Mouse (Mus musculus): Measurements from ENCODE around the gene Mapk3. TPM values are rescaled to one million over a fixed set of nuclear protein-coding genes. Genes with fewer than 3 reads are reported as not detected.
"Not testable (repeated sequence)": the region's sequence is repeated elsewhere in the genome, so short reads cannot be mapped to it uniquely, and the experiment has no call there.

Gene Mapk3
- polyA plus RNA-seq, 1 experiment from 2014 or later, result 52.1 TPM

- no peaks in the 10 kb centered on the region for H3K27me3 ChIP-seq (ENCODE audit: control insufficient read depth, insufficient read depth, low read length)
- ATAC-seq (replicated peaks; ENCODE audit: insufficient number of reproducible peaks, low FRiP score, low TSS enrichment), result peak; percentile 87
- H3K36me3 ChIP-seq (ENCODE audit: control insufficient read depth, insufficient read depth, low read length), result no peaks in the 10 kb centered on the region; the same call in 1 of the 2 replicates
- peak within 1 kb of the TSS; percentile 76 for H3K9ac ChIP-seq (ENCODE audit: low read depth, low read length)
- H3K9me3 ChIP-seq (replicated peaks; ENCODE audit: control insufficient read depth, low read length), result no peaks in the 10 kb centered on the region
- WGBS (ENCODE audit: insufficient replicate concordance), result under 1% methylated on average over 33 of the region's 37 CpGs
- H3K4me2 ChIP-seq, result peak within 1 kb of the TSS; percentile 78
- H3K4me3 ChIP-seq (ENCODE audit: low read depth, low read length), result peak within 1 kb of the TSS; percentile 53
- peak within 1 kb of the TSS; percentile 63 for H3K27ac ChIP-seq (ENCODE audit: low read depth, low read length)
- H3K4me1 ChIP-seq (ENCODE audit: control insufficient read depth, insufficient read depth, low read length), result peaks cover 32% of the 10 kb centered on the region
These were observed 17.2 kb downstream of the Mapk3 start, which contains the start of gene Ypel3 for GRCm38 (mm10) chr7:126776598-126777057. Gene Ypel3 (plus strand): TSS chr7:126776955.

GRCm38 (mm10) chr7:126777476-126777875 is 18.1 kb downstream of the Mapk3 start:
- Histone ChIP-seq H3K4me1 (ENCODE audit: control insufficient read depth, insufficient read depth, low read length) (peaks cover 35% of the 10 kb centered on the region), H3K9me3 (replicated peaks; ENCODE audit: control insufficient read depth, low read length) (no peaks in the 10 kb centered on the region), H3K36me3 (ENCODE audit: control insufficient read depth, insufficient read depth, low read length) (no peaks in the 10 kb centered on the region; the same call in 1 of the 2 replicates), H3K9ac (ENCODE audit: low read depth, low read length) (peak overlapping the region; percentile 76), H3K27ac (ENCODE audit: low read depth, low read length) (peak overlapping the region; percentile 63; the same call in 1 of the 2 replicates), H3K27me3 (ENCODE audit: control insufficient read depth, insufficient read depth, low read length) (no peaks in the 10 kb centered on the region), H3K4me2 (peak overlapping the region; percentile 78), H3K4me3 (ENCODE audit: low read depth, low read length) (peak overlapping the region; percentile 53)
- ATAC-seq (replicated peaks; ENCODE audit: insufficient number of reproducible peaks, low FRiP score, low TSS enrichment), result no peak
- WGBS (ENCODE audit: insufficient replicate concordance), result 49% methylated on average over 10 of the region's 10 CpGs

GRCm38 (mm10) chr7:126778147-126778546 is 18.7 kb downstream of the Mapk3 start:
- ATAC-seq (replicated peaks; ENCODE audit: insufficient number of reproducible peaks, low FRiP score, low TSS enrichment), result no peak
- Histone ChIP-seq H3K27ac (ENCODE audit: low read depth, low read length) (peak overlapping the region; percentile 7; the same call in 1 of the 2 replicates), H3K4me3 (ENCODE audit: low read depth, low read length) (no peak overlapping the region), H3K9me3 (replicated peaks; ENCODE audit: control insufficient read depth, low read length) (no peaks in the 10 kb centered on the region), H3K36me3 (ENCODE audit: control insufficient read depth, insufficient read depth, low read length) (no peaks in the 10 kb centered on the region; the same call in 1 of the 2 replicates), H3K27me3 (ENCODE audit: control insufficient read depth, insufficient read depth, low read length) (no peaks in the 10 kb centered on the region), H3K4me1 (ENCODE audit: control insufficient read depth, insufficient read depth, low read length) (peaks cover 35% of the 10 kb centered on the region), H3K9ac (ENCODE audit: low read depth, low read length) (peak overlapping the region; percentile 76; the same call in 1 of the 2 replicates), H3K4me2 (peak overlapping the region; percentile 78)
- WGBS (ENCODE audit: insufficient replicate concordance), result 87% methylated on average over 3 of the region's 3 CpGs

- H3K4me1 ChIP-seq (ENCODE audit: control insufficient read depth, insufficient read depth, low read length), result peaks cover 35% of the 10 kb centered on the region
- not testable (repeated sequence) for ATAC-seq (replicated peaks; ENCODE audit: insufficient number of reproducible peaks, low FRiP score, low TSS enrichment); H3K27me3 ChIP-seq (ENCODE audit: control insufficient read depth, insufficient read depth, low read length); H3K27ac ChIP-seq (ENCODE audit: low read depth, low read length); H3K36me3 ChIP-seq (ENCODE audit: control insufficient read depth, insufficient read depth, low read length); H3K9me3 ChIP-seq (replicated peaks; ENCODE audit: control insufficient read depth, low read length); H3K4me2 ChIP-seq; H3K4me3 ChIP-seq (ENCODE audit: low read depth, low read length); H3K9ac ChIP-seq (ENCODE audit: low read depth, low read length)
- WGBS (ENCODE audit: insufficient replicate concordance), result 88% methylated on average over 7 of the region's 7 CpGs
These were observed 19.7 kb downstream of the Mapk3 start for GRCm38 (mm10) chr7:126779101-126779500.

GRCm38 (mm10) chr7:126779983-126780970 is 20.9 kb downstream of the Mapk3 start:
- Histone ChIP-seq H3K36me3 (ENCODE audit: control insufficient read depth, insufficient read depth, low read length) (peaks cover 5% of the 10 kb centered on the region), H3K4me1 (ENCODE audit: control insufficient read depth, insufficient read depth, low read length) (peaks cover 35% of the 10 kb centered on the region), H3K4me3 (ENCODE audit: low read depth, low read length) (peak overlapping the region; percentile 47), H3K27me3 (ENCODE audit: control insufficient read depth, insufficient read depth, low read length) (no peaks in the 10 kb centered on the region), H3K4me2 (peak overlapping the region; percentile 89), H3K9me3 (replicated peaks; ENCODE audit: control insufficient read depth, low read length) (no peaks in the 10 kb centered on the region), H3K27ac (ENCODE audit: low read depth, low read length) (peak overlapping the region; percentile 57), H3K9ac (ENCODE audit: low read depth, low read length) (peak overlapping the region; percentile 6)
- WGBS (ENCODE audit: insufficient replicate concordance), result 2% methylated on average over 21 of the region's 21 CpGs
- peak; percentile 51 for ATAC-seq (replicated peaks; ENCODE audit: insufficient number of reproducible peaks, low FRiP score, low TSS enrichment)

GRCm38 (mm10) chr7:126780971-126781635 is 21.7 kb downstream of the Mapk3 start, which contains the start of gene Tbx6:
Gene Tbx6 (plus strand): TSS chr7:126781483.
- 5% methylated on average over 22 of the region's 22 CpGs for WGBS (ENCODE audit: insufficient replicate concordance)
- Histone ChIP-seq H3K9me3 (replicated peaks; ENCODE audit: control insufficient read depth, low read length) (no peaks in the 10 kb centered on the region), H3K27ac (ENCODE audit: low read depth, low read length) (no peak within 1 kb of the TSS), H3K4me1 (ENCODE audit: control insufficient read depth, insufficient read depth, low read length) (peaks cover 31% of the 10 kb centered on the region), H3K4me2 (peak within 1 kb of the TSS; percentile 89), H3K27me3 (ENCODE audit: control insufficient read depth, insufficient read depth, low read length) (no peaks in the 10 kb centered on the region), H3K9ac (ENCODE audit: low read depth, low read length) (peak within 1 kb of the TSS; percentile 6), H3K36me3 (ENCODE audit: control insufficient read depth, insufficient read depth, low read length) (peaks cover 13% of the 10 kb centered on the region), H3K4me3 (ENCODE audit: low read depth, low read length) (peak within 1 kb of the TSS; percentile 47)
- no peak for ATAC-seq (replicated peaks; ENCODE audit: insufficient number of reproducible peaks, low FRiP score, low TSS enrichment)

- 0 out of 2 replicates have a peak overlapping the region, but pooled peaks have one; percentile 47 for H3K4me3 ChIP-seq (ENCODE audit: low read depth, low read length)
These were observed 22.4 kb downstream of the Mapk3 start for GRCm38 (mm10) chr7:126781661-126782370.

GRCm38 (mm10) chr7:126782693-126783092 is 23.3 kb downstream of the Mapk3 start:
- Histone ChIP-seq H3K27ac (ENCODE audit: low read depth, low read length) (no peak overlapping the region), H3K9ac (ENCODE audit: low read depth, low read length) (no peak overlapping the region), H3K4me2 (no peak overlapping the region), H3K4me3 (ENCODE audit: low read depth, low read length) (no peak overlapping the region), H3K27me3 (ENCODE audit: control insufficient read depth, insufficient read depth, low read length) (no peaks in the 10 kb centered on the region), H3K36me3 (ENCODE audit: control insufficient read depth, insufficient read depth, low read length) (peaks cover 27% of the 10 kb centered on the region), H3K4me1 (ENCODE audit: control insufficient read depth, insufficient read depth, low read length) (peaks cover 22% of the 10 kb centered on the region), H3K9me3 (replicated peaks; ENCODE audit: control insufficient read depth, low read length) (no peaks in the 10 kb centered on the region)
- 82% methylated on average over 13 of the region's 13 CpGs for WGBS (ENCODE audit: insufficient replicate concordance)
- no peak for ATAC-seq (replicated peaks; ENCODE audit: insufficient number of reproducible peaks, low FRiP score, low TSS enrichment)

More at GRCm38 (mm10) chr7:126781661-126782370, 22.4 kb downstream of the Mapk3 start:
- no peak overlapping the region for H3K27ac ChIP-seq (ENCODE audit: low read depth, low read length)
- H3K9ac ChIP-seq (ENCODE audit: low read depth, low read length), result no peak overlapping the region
- ATAC-seq (replicated peaks; ENCODE audit: insufficient number of reproducible peaks, low FRiP score, low TSS enrichment), result no peak
- H3K4me1 ChIP-seq (ENCODE audit: control insufficient read depth, insufficient read depth, low read length), result peaks cover 29% of the 10 kb centered on the region
- H3K36me3 ChIP-seq (ENCODE audit: control insufficient read depth, insufficient read depth, low read length), result peaks cover 18% of the 10 kb centered on the region
- H3K27me3 ChIP-seq (ENCODE audit: control insufficient read depth, insufficient read depth, low read length), result no peaks in the 10 kb centered on the region
- 28% methylated on average over 11 of the region's 11 CpGs for WGBS (ENCODE audit: insufficient replicate concordance)
- H3K9me3 ChIP-seq (replicated peaks; ENCODE audit: control insufficient read depth, low read length), result no peaks in the 10 kb centered on the region
- peak overlapping the region; percentile 89 for H3K4me2 ChIP-seq
